Mouse (Mus musculus) liver, postnatal 0 days (tissue): ENCODE data around the gene Nkapd1.

Source experiments
- CTCF ChIP-seq: sonication (generic); IDR thresholded peaks from 2 replicates; pipeline ENCODE4 v1.5.1; 2016; ENCODE audit warnings: antibody characterized with exemption, low read depth
- EP300 ChIP-seq: IDR thresholded peaks from 2 replicates; pipeline ENCODE4 v1.6.1; 2016; ENCODE audit warnings: antibody characterized with exemption, low read depth, mild to moderate bottlenecking

GRCm38 (mm10) chr9:50601536-50601935 is 15.7 kb downstream of the Nkapd1 start:
- TF ChIP-seq CTCF, result no peak
- no peak for TF ChIP-seq EP300
